Mouse (Mus musculus) left cerebral cortex, postnatal 25 days (tissue): Measurements from ENCODE around the gene Parp16. TPM values are rescaled to one million over a fixed set of nuclear protein-coding genes. Genes with fewer than 3 reads are reported as not detected.
"Not testable (repeated sequence)": the region's sequence is repeated elsewhere in the genome, so short reads cannot be mapped to it uniquely, and the experiment has no call there.

Source experiments
- DNase-seq, 2 experiments: peaks; one replicate each; pipeline ENCODE4 v3.0.0; 2022; ENCODE audit warnings: low spot score in 2 of 2, mixed read lengths in 1 of 2
- intact Hi-C: fragments of 180-260 bp; cut with DNase I; formaldehyde crosslinking; loops from one replicate; pipeline ENCODE4 v1.15.1; 2025
- total RNA-seq, 2 experiments: library from RNA; stranded (reverse); gene quantifications; 2 replicates each; pipeline ENCODE4 v1.2.3; 2021

Parp16 gene
- total RNA-seq, 2 experiments from 2014 or later = 3.3 to 3.6 TPM

DNA sequence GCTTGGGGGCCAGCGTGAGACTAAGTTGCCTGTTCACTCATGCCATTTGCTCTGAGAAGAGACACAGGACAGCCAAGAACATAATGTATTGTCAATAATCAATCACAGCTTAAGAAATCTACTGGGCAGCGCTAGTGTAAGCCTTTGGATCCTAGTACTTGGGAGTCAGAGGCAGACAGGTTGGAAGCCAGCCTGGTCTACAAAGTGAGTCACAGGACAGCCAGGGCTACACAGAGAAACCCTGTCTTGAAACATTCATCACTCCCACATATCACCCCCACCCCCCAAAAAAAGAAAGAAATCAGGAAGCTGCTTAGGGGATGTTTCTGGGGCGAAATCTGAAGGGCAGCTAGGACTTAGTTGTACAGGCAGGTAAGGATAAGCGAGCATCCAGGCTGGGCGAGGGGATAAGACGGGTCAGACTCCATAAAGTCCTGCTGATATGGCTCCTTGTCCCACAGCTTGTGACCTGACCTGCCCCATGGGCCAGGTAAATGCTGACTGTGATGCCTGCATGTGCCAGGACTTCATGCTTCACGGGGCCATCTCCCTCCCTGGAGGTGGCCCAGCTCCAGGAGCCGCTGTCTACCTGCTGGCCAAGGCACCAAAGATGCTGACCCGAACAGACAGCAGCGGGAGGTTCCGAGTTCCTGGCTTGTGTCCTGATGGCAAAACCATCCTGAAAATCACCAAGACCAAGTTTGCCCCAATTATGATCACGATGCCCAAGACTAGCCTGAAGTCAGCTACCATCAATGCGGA, 78.1 kb downstream of the Parp16 start:
- intact Hi-C loops = no loop called here
- peak in 1 of 2 experiments; percentile 5 for DNase-seq

DNA sequence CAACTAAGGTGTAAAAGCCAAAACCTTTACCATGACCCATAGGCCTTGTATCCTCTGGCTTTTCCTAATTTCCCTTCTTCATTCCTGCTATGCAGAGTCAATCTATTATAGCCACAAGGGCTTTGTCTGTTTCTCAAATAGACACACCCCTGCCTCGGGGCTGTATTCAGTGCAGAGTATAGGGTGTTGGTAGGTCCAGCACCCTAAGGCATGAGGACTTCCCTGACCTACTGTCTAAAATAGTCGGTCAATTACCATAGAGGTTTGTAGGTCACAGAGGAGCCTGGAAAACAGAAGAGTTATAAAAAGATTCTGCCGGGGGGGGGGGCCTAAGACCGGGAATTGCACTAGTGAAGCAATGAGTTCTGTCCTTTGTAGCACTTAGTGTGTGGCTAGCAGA, 78.7 kb downstream of the Parp16 start:
- DNase-seq = no peak
- intact Hi-C loops = no loop called here

DNA sequence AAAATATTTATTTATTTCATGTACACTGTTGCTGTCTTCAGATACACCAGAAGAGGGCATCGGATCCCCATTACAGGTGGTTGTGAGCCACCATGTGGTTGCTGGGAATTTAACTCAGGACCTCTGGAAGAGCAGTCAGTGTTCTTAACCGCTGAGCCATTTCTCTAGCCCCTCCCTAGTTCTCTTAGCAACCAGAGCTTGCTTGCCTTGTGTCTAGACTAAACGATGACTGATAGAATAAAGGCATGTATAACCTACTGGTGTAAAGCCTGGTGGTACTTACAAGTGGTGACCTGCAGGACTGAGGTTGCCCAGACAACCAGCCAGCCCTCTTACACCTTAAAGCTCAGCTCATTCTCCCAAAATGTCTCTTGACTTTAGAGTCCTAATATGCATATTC, 79.7 kb downstream of the Parp16 start:
- DNase-seq, intact Hi-C loops: not testable (repeated sequence)

DNA sequence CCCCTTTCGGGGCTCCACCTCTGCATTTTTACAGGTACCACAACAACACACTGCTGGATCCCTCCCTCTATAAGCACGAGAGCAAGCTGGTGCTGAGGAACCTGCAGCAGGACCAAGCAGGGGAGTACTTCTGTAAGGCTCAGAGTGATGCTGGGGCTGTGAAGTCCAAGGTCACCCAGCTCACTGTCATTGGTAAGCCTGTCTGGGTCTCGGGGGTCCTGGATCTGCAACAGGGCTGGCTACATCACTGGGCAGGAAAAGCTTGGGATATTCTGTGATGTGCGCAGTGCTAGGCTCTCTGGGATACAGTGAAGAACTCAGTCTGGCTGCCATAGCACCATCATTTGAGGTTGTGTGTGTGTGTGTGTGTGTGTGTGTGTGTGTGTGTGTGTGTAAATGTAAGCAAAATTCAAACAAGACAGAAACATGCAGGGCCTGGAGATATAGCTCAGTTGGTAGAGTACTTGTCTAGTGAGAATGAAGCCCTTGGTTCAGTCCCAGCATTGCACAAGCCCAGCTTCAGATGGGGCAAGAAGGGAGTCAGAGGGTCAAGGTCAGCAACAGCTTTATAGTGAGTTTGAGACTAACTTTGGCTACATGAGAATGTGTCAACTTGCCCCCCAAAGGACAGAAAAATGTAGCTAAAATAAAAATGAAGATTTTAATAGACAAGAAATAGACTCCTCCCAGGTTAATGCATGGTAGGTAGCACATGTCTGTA, 80.8 kb downstream of the Parp16 start:
- intact Hi-C loops = no loop called here
- DNase-seq = no peak

DNA sequence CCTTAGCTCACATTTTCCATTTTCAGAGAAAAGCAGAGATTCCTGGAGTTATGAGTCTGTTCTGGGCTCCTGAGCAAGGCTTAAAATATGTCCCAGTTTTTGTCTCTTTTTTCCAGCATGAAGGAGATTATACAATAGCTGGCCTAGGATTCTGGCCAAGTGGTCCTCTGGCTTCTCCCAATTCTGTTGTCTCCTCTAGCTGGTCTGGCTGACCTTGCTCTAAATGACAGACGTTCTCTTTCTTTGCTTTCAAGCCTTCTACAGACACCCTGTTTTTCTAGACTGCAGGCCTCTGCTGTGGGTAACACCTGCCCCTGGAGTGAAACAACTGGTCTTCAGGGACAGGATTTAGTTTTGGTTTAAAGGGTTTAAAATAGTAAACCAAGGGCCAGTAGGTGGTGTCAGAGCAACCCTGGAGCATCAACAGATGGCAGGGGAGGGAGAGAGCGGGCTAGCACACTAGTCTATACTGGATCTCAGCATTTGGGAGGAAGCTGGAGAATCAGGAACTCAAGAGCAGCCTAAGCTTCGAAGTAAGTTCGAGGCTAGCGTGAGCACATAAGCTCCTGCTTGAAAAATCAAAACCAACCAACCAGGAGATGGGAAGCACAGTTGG, 86.5 kb downstream of the Parp16 start:
- intact Hi-C loops = loop anchor here (1.0 to 5.0 kb wide), 3 partner anchors 57 to 149 kb away; no protein-coding TSS in a partner anchor
- DNase-seq = peak; percentile 4 to 47

DNA sequence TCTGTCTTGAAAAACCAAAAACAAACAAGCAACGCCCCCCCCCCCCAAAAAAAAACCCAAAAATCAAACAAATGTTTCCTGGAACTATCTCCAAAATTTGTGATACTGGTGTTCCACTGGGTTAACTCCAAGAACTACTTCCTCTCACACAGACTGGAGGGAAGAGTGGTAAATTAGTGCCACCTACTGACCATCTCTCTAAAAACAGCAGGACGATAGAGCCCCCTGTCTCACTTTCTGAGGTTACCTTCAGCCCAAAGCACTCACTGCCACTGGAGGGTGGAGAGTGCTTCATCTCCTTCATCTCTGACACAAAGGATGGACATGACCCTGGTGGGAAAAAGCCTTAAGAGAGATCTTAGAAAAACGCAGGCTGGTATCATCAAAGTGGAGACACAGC, 88.1 kb downstream of the Parp16 start:
- DNase-seq = peak; percentile 21 to 53
- intact Hi-C loops = loop anchor here (2.0 to 5.0 kb wide), 2 partner anchors 58 to 151 kb away; no protein-coding TSS in a partner anchor

DNA sequence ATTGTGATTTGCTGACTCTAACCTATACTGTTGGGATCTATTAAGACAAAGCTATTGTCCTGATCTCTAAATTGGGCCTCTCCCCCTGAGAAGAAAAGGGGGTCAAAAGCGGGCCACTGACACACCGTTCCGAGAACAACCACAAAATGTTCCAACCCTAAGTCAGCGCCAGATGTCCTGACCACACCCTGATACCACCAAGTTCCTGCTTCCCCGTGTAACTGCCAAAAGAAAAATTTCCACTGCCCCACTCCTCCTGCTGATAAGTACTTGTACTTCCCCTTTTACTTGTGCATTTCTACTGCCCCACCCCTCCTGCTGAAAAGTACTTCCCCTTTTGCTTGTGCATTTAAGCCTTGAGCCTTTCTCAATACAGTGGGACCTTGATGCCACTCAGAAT, 93.1 kb downstream of the Parp16 start:
- intact Hi-C loops, DNase-seq: not testable (repeated sequence)

Other genes with a start within 250 kb of the Parp16 start
- gene Slc24a1, start 243.7 kb upstream of the Parp16 start, total RNA-seq = under 1 TPM; 0.14 to 0.18 TPM
- 10 to 100 TPM; 22.4 to 23.7 TPM for gene Ints14, start 234.4 kb upstream of the Parp16 start, total RNA-seq
- gene Hacd3, start 173.7 kb upstream of the Parp16 start, total RNA-seq = 100 to 1,000 TPM; 169 to 175 TPM
- 100 to 1,000 TPM; 154 to 160 TPM for gene Dpp8, start 162.9 kb upstream of the Parp16 start, total RNA-seq
- 10 to 100 TPM; 23.4 to 24.5 TPM for gene Igdcc4, start 93.9 kb upstream of the Parp16 start, total RNA-seq
- 1 to 10 TPM; 1.5 to 2.2 TPM for gene Igdcc3, start 54.2 kb upstream of the Parp16 start, total RNA-seq
- gene Cilp, start 69.8 kb downstream of the Parp16 start, total RNA-seq = under 1 TPM; 0.07 to 0.09 TPM
- gene Clpx, start 98.9 kb downstream of the Parp16 start, total RNA-seq = 10 to 100 TPM; 28.9 to 29.6 TPM
- 10 to 100 TPM; 28.0 to 29.1 TPM for gene Pdcd7, start 150.8 kb downstream of the Parp16 start, total RNA-seq
- 1 to 10 TPM; 3.3 to 5.8 TPM for gene Ubap1l, start 165.7 kb downstream of the Parp16 start, total RNA-seq
- under 1 TPM; 0.11 to 0.32 TPM for gene Kbtbd13, start 196.3 kb downstream of the Parp16 start, total RNA-seq
- 1 to 10 TPM; 2.7 to 3.4 TPM for gene Rasl12, start 203.2 kb downstream of the Parp16 start, total RNA-seq
- not detected for gene Slc51b, start 227.6 kb downstream of the Parp16 start, total RNA-seq
- 10 to 100 TPM; 17.4 to 19.2 TPM for gene Mtfmt, start 240.4 kb downstream of the Parp16 start, total RNA-seq